Mouse (Mus musculus) B cell, adult 2 months (primary cell): ENCODE data around the gene Slc19a3.
A peak's percentile ranks its signal among the peaks of the same experiment; 100 is the strongest.

Experiments
- DNase-seq, 2 experiments: peaks; one replicate each; pipeline ENCODE4 v3.0.0; 2022

Slc19a3 gene

GRCm38 (mm10) chr1:83038109-83038672 is at the start of gene Slc19a3:
Gene Slc19a3, minus strand, starts transcription at chr1:83038448.
- DNase-seq: no peak

DNA sequence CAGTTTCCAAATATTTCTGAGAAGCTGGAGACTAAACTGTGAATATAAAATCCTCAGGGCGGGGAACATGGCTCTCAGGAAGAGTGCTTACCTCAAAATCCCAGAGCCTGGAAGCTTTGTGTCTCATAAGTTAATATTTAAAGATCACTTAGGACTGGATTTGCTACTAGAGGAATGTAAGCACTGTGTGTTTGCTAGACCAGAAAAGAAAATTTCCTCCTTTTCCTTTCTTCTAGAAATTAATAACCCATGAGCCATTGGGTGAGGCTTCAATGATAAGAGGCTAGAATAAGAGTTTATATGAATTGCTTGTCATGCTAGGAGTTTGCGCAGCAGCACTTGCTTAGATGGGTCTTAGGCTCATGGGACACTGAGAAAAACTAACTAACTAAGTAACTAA is 46.5 kb upstream of the Slc19a3 start:
- no peak for DNase-seq

GRCm38 (mm10) chr1:83077016-83077415 is 38.8 kb upstream of the Slc19a3 start:
- no peak for DNase-seq

- peak; percentile 8 to 18 for DNase-seq
These were observed 38.1 kb upstream of the Slc19a3 start for GRCm38 (mm10) chr1:83076190-83076917.

DNA sequence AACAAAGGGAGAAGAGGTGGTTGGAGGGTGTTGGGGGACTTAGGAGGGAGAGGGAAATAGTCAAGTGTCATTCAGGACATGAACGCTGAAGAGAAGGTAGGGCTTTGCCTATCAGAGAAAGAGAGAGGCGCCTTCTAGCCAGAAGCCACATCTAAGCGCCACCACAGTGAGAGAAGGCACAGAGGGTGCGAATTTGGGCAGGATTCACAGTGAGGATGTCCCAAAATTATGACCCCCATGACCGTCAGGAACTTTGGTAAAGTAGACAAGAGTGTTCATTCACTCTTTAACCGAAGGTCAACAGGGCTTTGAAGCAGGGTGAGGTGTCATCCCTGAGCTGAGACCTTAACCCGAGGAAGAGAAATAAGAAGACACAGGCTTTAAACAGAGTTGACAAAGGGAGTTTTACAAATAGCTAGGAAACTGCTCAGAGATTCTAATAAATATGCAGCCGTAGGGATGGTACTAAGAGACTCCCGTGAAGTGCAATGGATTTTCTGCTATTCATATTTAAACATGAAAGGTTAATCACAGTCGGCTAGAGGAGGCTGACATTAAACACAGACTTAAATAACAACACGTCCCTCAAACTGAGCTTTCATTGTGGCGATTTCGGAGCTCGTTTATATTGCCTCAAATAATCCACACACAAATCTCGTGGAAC is 37.4 kb upstream of the Slc19a3 start:
- no peak for DNase-seq

- DNase-seq: no peak
These were observed 29.0 kb upstream of the Slc19a3 start for GRCm38 (mm10) chr1:83067205-83067604.

DNA sequence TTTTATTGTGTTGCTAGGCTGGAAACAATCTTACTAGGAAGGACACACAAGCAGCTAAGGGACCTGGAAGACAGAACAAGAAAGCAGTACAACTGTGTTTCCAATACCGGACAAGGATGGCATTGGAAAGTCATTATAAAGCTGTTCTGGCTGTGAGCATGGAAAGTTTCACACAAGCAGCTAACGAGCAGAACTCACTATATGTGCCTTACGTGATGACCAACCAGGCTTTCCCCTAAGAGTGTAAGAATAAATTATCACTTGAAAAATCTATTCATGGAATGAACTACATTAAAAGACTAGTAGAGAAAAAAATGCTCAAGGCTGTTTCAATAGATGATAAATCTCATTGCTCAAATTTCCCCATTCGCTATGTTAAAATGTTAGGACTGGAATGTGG is 28.3 kb upstream of the Slc19a3 start:
- DNase-seq: no peak

- no peak for DNase-seq
These were observed 26.6 kb upstream of the Slc19a3 start for GRCm38 (mm10) chr1:83064851-83065250.

DNA sequence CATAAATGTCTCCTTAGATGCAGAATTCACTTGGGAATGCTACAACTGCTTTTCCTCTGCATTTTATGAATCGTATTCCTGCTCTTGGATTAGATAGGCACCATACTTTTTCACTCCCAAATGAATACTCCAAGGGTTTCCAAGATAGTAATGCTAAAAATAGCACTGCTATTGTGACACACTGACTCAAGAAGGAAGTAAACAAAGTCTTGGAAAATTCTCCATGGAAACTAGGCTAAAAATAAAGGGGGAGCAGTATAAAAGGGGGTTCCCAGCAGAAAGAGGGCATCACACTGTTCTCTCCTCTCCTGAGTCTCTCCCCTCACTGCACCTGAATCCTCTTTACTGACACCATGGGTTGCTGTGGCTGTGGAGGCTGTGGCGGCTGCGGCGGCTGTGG is 22.4 kb upstream of the Slc19a3 start, which contains the start of gene Krtap28-13:
Gene Krtap28-13 (plus strand): TSS at position 288 of the 400 bp plus-strand sequence.
- no peak for DNase-seq

GRCm38 (mm10) chr1:83059278-83059677 is 21.0 kb upstream of the Slc19a3 start, which contains the start of gene A030005K14Rik:
Gene A030005K14Rik, minus strand, starts transcription at chr1:83059378.
- DNase-seq: no peak

- no peak for DNase-seq
These were observed 20.2 kb upstream of the Slc19a3 start for GRCm38 (mm10) chr1:83058481-83058880.

DNA sequence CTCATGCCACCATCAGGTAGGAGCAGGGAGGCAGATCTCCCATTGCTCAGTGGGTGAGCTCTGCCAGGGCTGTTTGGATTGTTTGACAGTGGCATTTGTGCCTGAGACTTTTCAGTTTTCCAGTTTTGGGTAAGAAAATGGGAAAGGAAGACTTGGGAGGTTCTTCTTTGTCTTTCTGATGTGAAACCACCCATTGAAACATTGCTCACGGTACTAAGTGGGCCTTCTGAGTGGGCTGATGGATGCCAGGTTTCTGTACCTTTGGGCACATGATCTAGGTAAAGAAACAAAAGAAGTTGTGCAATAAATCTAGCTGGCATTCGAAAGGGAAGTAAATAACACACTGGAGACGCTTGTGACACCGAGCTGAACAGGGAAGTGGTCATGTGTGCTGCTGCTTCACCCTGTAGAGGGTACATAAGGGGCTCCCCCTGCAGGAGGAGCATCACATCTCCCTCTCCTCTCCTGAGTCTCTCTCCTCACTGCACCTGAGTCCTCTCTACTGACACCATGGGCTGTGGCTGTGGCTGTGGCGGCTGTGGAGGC is 6.7 kb upstream of the Slc19a3 start, which contains the start of gene Gm47969:
Gene Gm47969 (plus strand): TSS at position 51 of the 546 bp plus-strand sequence.
- DNase-seq: no peak

DNA sequence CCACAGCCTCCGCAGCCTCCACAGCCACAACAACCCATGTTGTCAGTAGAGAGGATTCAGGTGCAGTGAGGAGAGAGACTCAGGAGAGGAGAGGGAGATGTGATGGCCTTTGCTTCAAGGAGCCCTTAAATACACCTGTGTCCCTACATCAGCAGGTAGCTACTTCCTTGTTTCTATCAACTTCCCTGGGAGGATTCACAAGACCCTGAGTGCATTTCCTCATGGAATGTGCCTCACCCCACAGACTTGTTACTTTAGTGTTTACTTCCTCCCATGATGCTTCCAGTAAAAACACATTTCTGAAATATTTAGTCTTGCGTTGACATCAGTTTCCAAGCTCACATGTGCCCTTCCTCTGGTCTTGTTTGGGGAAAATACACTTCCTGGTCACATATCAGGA is 4.1 kb upstream of the Slc19a3 start, which contains the start of gene Krtap28-10:
Gene Krtap28-10 (minus strand): TSS at position 101 of the 400 bp plus-strand sequence.
- DNase-seq: no peak

DNA sequence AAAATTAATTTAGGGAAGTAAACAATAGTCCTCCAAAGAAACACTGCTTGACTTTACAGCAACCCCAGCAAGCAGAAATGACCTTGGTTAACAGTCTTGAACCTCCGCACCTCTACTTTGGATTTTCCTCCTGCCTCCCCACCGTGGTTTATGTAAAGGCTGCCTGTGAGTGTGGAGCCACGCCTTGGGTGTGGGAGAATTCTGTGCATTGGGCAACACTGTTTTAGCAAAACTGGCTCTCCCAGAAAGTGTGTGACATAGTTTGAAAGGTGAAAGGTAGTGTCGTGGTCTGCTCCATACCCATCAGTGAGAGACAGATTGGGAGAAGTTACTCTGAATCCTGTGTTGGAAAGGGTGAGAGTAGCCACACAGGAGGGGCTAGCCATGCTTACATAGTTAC is 832 bp upstream of the Slc19a3 start:
- no peak for DNase-seq

- no peak for DNase-seq
These were observed 1.2 kb downstream of the Slc19a3 start for GRCm38 (mm10) chr1:83036892-83037667.

DNA sequence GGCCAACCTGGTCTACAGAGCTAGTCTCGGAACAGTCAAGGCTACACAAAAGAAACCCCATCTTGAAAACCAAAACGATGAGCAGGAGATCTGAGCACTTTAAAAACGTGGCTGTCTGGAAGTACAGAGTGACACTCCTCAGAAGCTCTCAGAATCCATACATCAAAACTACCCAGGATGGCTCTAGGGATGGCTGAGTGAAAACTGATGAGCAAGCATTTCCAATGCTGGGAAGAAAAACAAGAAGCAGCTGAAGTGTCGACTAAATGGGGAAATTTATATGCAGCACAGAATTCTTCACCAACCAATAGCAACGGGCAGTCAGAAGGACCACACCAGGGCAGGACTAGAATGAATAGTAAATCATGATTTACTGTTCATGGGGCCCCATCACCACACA is 3.7 kb downstream of the Slc19a3 start:
- no peak for DNase-seq

- DNase-seq: no peak
These were observed 5.7 kb downstream of the Slc19a3 start for GRCm38 (mm10) chr1:83032508-83032907.

GRCm38 (mm10) chr1:83031950-83032349 is 6.3 kb downstream of the Slc19a3 start:
- no peak for DNase-seq

GRCm38 (mm10) chr1:83016556-83016955 is 21.7 kb downstream of the Slc19a3 start:
- DNase-seq: no peak

DNA sequence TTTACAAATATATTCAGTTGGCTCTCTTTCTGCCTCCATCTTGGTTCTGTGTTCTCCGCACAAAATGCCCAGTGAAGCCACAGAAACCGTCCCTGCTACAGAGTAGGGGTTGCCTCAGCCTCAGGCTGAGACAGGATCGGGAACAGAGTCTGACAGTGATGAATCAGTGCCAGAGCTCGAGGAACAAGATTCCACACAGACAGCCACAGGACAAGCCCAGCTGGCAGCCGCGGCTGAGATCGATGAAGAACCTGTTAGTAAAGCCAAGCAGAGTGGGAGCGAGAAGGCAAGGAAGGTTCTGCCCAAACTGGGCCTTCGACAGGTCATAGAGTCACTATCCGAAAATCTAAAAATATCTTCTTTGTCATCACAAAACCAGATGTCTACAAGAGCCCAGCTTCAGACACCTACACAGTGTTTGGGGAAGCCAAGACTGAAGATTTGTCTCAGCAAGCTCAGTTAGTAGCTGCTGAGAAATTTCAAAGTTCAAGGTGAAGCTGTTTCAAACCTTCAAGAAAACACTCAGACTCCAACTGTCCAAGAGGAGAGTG is 22.8 kb downstream of the Slc19a3 start:
- DNase-seq: no peak

DNA sequence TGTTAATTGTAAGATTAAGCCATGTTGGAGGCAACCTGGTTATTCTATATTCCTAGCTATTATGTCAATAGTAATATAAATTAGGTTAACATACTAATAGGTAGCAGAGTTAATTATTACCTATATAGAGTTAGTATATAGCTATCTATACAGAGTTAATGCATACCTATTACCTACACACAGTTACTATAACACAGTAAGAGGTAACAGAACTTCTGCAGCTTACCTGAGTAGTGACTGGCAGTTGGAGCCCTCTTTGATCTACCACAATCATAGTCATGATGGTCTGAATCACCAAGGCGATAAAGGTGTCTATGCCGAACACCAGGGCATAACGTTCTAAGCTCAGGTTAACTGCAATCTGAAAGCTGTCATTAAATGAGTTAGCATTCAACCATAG is 23.8 kb downstream of the Slc19a3 start:
- DNase-seq: no peak

DNA sequence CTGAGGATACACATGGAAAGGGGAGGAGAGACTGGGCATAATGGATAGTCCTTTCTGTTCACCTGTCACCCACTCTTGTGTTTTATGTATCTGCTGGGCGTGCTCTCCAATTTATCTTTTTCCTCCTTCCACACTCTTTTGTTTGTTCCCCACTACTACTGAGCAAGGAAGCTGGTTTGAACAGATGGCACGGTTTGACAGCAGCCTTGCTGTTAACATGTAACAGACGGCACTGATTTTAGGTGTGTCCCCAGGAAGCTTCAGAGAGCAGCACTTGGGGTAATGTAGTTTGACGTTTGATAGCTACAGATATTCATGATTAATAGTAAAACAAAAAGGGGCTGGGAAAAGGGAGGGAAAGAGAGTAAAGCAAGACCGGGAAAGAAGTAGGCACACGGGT is 30.8 kb downstream of the Slc19a3 start:
- no peak for DNase-seq
